Mouse (Mus musculus) right cerebral cortex, adult 18-20 months (tissue): Measurements from ENCODE around the gene Cd209f.
"Not testable (repeated sequence)": the region's sequence is repeated elsewhere in the genome, so short reads cannot be mapped to it uniquely, and the experiment has no call there.

ENCODE experiments used
- DNase-seq: peaks from one replicate; pipeline ENCODE4 v3.0.0; 2022; ENCODE audit warnings: mixed read lengths

The Cd209f gene

GRCm38 (mm10) chr8:4105735-4106134 lies at the start of gene Cd209f:
Gene Cd209f (minus strand): TSS chr8:4105835.
- not testable (repeated sequence) for DNase-seq

GRCm38 (mm10) chr8:4154878-4155277 lies 49.2 kb upstream of the Cd209f start:
- DNase-seq: no peak

- no peak for DNase-seq
Observed at GRCm38 (mm10) chr8:4147272-4147671, 41.6 kb upstream of the Cd209f start.

DNA sequence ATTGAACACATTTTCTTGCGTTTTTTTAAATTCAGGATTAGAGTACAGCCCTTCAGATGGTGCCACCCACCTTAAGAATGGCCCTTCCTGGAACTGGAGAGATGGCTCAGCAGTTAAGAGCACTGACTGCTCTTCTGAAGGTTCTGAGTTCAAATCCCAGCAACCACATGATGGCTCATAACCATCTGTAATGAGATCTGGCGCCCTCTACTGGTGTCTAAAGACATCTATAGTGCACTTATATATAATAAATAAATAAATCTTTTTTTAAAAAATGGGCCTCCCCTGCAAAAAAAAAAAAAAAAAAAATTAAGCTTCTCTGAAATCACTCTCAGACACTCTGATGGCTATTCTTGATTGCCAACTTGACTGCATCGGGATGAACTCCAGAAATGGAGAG lies 36.1 kb upstream of the Cd209f start:
- no peak for DNase-seq

DNA sequence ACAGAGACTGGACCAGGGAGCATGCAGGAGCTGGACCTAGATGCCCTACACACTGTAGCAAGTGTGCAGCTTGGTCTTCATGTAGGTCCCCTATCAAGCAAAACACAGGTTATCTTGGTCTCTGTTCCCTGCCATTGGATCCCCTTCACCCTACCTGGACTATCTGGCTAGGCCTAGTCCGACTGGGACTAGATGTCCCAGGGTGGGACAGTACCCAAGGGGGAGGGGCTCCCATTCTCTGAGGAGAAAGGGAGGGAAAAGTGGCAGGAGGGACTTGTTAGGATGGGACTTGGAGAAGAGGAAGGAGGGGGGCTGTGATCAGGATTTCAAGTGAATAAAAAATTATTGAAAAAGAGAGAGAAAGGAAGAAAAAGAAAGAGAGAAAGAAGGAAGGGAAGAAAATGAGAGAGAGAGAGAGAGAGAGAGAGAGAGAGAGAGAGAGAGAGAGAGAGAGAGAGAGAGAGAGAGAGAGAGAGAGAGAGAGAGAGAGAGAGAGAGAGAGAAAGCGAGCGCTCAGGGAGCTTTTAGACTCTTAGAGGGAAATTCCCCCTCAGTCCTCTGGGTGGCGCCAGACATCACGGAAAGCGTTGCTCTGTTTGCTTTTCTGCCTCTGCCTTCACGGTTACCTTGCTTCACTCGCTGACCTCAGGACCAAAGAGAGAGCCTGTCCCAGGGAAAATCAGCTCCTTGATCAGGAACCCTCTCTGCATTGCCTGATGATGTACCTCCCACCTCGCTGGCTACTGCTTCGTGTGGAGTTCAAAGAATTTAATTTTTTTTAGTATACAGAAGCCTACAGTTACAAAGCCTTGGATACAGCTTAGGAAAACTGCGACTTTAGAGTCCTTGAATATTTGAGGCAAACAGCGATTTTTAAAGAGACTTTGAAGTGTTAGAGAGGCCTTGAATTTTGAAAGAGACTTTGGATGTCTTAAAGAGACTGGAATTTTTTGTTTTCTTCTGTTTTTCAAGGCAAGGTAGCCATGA lies 34.3 kb upstream of the Cd209f start:
- peak; percentile 76 for DNase-seq

GRCm38 (mm10) chr8:4133798-4134197 lies 28.2 kb upstream of the Cd209f start, which contains the start of gene Cd209g:
Gene Cd209g (plus strand): TSS chr8:4134098.
- DNase-seq: no peak

DNA sequence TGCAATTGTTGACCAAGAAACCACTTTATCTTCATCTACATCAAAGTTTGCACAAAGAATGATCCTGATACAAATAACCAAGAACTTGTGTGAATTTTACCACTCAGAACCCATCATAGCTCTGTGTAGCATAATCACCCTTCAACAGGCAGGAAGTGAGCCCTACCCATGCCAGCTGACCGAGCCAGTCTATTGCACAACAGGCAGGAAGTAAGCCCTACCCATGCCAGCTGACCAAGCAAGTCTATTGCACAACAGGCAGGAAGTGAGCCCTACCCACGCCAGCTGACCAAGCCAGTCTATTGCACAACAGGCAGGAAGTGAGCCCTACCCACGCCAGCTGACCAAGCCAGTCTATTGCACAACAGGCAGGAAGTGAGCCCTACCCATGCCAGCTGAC lies 17.1 kb downstream of the Cd209f start:
- DNase-seq: not testable (repeated sequence)

GRCm38 (mm10) chr8:4087180-4087722 lies 18.4 kb downstream of the Cd209f start:
- not testable (repeated sequence) for DNase-seq
